Mouse (Mus musculus): ENCODE measurements around the gene Ntf5.

Ntf5 gene

GRCm38 (mm10) chr7:45435038-45435437, 21.5 kb downstream of the Ntf5 start:
- no peak for DNase-seq (ENCODE audit: low spot score)

GRCm38 (mm10) chr7:45436444-45436843, 22.9 kb downstream of the Ntf5 start:
- no peak for DNase-seq (ENCODE audit: low spot score)

GRCm38 (mm10) chr7:45437046-45437445, 23.6 kb downstream of the Ntf5 start:
- DNase-seq (ENCODE audit: low spot score) = no peak

GRCm38 (mm10) chr7:45437521-45438276, 24.2 kb downstream of the Ntf5 start, which contains the start of gene Ruvbl2:
Gene Ruvbl2, minus strand, starts transcription at chr7:45438096.
- no peak for DNase-seq (ENCODE audit: low spot score)

- no peak for DNase-seq (ENCODE audit: low spot score)
Measured at GRCm38 (mm10) chr7:45443526-45444420, 30.3 kb downstream of the Ntf5 start.

- no peak for DNase-seq (ENCODE audit: low spot score)
Measured at GRCm38 (mm10) chr7:45446589-45446988, 33.1 kb downstream of the Ntf5 start.

GRCm38 (mm10) chr7:45447325-45447990, 34.0 kb downstream of the Ntf5 start:
- peak; percentile 58 for DNase-seq (ENCODE audit: low spot score)

- DNase-seq (ENCODE audit: low spot score) = no peak
Measured at GRCm38 (mm10) chr7:45449974-45450373, 36.5 kb downstream of the Ntf5 start.

GRCm38 (mm10) chr7:45451344-45451982, 38.0 kb downstream of the Ntf5 start:
- DNase-seq (ENCODE audit: low spot score) = peak; percentile 85

- no peak for DNase-seq (ENCODE audit: low spot score)
Measured at GRCm38 (mm10) chr7:45454971-45455370, 41.5 kb downstream of the Ntf5 start.

- peak; percentile 26 for DNase-seq (ENCODE audit: low spot score)
Measured at GRCm38 (mm10) chr7:45455932-45456696, 42.6 kb downstream of the Ntf5 start.

- DNase-seq (ENCODE audit: low spot score) = no peak
Measured at GRCm38 (mm10) chr7:45456721-45457203, 43.3 kb downstream of the Ntf5 start.

GRCm38 (mm10) chr7:45457204-45458060, 43.9 kb downstream of the Ntf5 start:
- peak; percentile 55 for DNase-seq (ENCODE audit: low spot score)

GRCm38 (mm10) chr7:45458748-45459563, 45.5 kb downstream of the Ntf5 start:
- DNase-seq (ENCODE audit: low spot score) = peak; percentile 74

- peak; percentile 97 for DNase-seq (ENCODE audit: low spot score)
Measured at GRCm38 (mm10) chr7:45459564-45460140, 46.2 kb downstream of the Ntf5 start, which contains the start of gene Ftl1. Gene Ftl1, minus strand, starts transcription at chr7:45459884.

GRCm38 (mm10) chr7:45460377-45460776, 46.9 kb downstream of the Ntf5 start:
- peak; percentile 23 for DNase-seq (ENCODE audit: low spot score)

- DNase-seq (ENCODE audit: low spot score) = peak; percentile 78
Measured at GRCm38 (mm10) chr7:45460860-45461314, 47.4 kb downstream of the Ntf5 start.

- peak; percentile 69 for DNase-seq (ENCODE audit: low spot score)
Measured at GRCm38 (mm10) chr7:45461326-45461725, 47.8 kb downstream of the Ntf5 start.
